Mouse (Mus musculus) embryo, embryonic 10.5 days (tissue): Measurements from ENCODE around the gene Ngrn.

Experiments used
- DNase-seq: peaks from one replicate; pipeline ENCODE4 v3.0.0-alpha.2; 2015; ENCODE audit warnings: low spot score

Gene Ngrn

GRCm38 (mm10) chr7:80307766-80308165 lies 46.8 kb downstream of the Ngrn start:
- DNase-seq: no peak

GRCm38 (mm10) chr7:80310771-80311170 lies 49.8 kb downstream of the Ngrn start:
- no peak for DNase-seq
